Comparison of ENCODE assay signal across 27 mouse cellular contexts in the genomic region with DNA sequence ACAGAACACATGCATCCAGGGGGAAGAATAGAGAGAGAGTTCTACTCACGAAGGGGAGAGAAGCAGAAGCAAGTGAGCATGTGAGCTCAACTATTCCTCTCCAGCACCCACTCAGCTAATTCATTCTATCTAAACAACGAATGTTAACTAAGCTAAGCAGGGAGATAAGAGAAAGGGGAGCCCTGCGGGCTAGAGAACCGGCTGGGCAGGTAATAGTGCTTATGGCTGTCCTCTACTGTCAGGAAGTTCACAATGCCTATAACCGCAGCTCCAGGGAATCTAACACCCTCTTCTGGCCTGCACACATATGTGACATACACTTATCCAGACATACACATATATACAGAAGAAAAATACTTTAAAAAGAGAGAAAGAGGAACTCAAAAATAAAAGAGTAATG.
A peak's percentile ranks its signal among the peaks of the same experiment; 100 is the strongest.
DNase-seq lines count a peak whose midpoint lies in the region; ATAC-seq and TF ChIP-seq lines count a peak whose summit lies in the region.
"Had no signal": no experiment of that assay in that cellular context is flagged by ENCODE, and none has a peak within 500 bp of the region (broad histone marks: within the 10 kb centered on the region; RNA-seq: fewer than 3 reads in every experiment).

No protein-coding gene starts in this region.

- TF ChIP-seq CTCF in intestine, postnatal 0 days (IDR thresholded peaks at IDR 0.05; ENCODE audit: low read depth): no peak
- no peak for TF ChIP-seq CTCF in MEL (IDR thresholded peaks at IDR 0.05 in 2 of 3, conservative IDR thresholded peaks at IDR 0.05 in 1 of 3; ENCODE audit: control insufficient read depth in 1 of 3, insufficient read depth in 1 of 3, low read depth in 2 of 3, low read length in 3 of 3, poor library complexity in 1 of 3, severe bottlenecking in 1 of 3)

- WGBS in intestine, embryonic 15.5 days: 55% methylated on average over 5 of the region's 5 CpGs
- WGBS in intestine, postnatal 0 days: 34% methylated on average over 5 of the region's 5 CpGs
- 42% methylated on average over 5 of the region's 5 CpGs for WGBS in intestine, embryonic 16.5 days

- H3K36me3 ChIP-seq in intestine, embryonic 15.5 days: no peaks in the 10 kb centered on the region
- peaks cover 4% of the 10 kb centered on the region for H3K36me3 ChIP-seq in intestine, postnatal 0 days (ENCODE audit: control insufficient read depth, insufficient read depth)
- no peaks in the 10 kb centered on the region for H3K36me3 ChIP-seq in MEL (ENCODE audit: control insufficient read depth in 1 of 2, insufficient read depth in 2 of 2, low read length in 2 of 2)
- no peaks in the 10 kb centered on the region for H3K36me3 ChIP-seq in intestine, embryonic 16.5 days (ENCODE audit: control insufficient read depth, insufficient read depth, low read length)

- no peaks in the 10 kb centered on the region for H3K27me3 ChIP-seq in intestine, embryonic 15.5 days (replicated peaks)
- no peaks in the 10 kb centered on the region for H3K27me3 ChIP-seq in intestine, postnatal 0 days (replicated peaks; ENCODE audit: control insufficient read depth, insufficient read depth, low read length)
- no peaks in the 10 kb centered on the region for H3K27me3 ChIP-seq in MEL (ENCODE audit: control insufficient read depth in 1 of 2, insufficient read depth in 2 of 2, low read length in 2 of 2)
- H3K27me3 ChIP-seq in intestine, embryonic 16.5 days (replicated peaks; ENCODE audit: control insufficient read depth, insufficient read depth, low read length): no peaks in the 10 kb centered on the region
- H3K27me3 ChIP-seq: embryonic facial prominence, embryonic 13.5 days; forebrain, embryonic 13.5 days; heart, embryonic 12.5 days; heart, embryonic 15.5 days; hindbrain, embryonic 13.5 days had no signal

- no peak for DNase-seq in MEL (ENCODE audit: low read depth, low spot score)
- DNase-seq in embryo, embryonic 10 days (ENCODE audit: low spot score): no peak
- no peak for DNase-seq in embryo, embryonic 10.5 days (ENCODE audit: low spot score)
- DNase-seq: adrenal gland, adult 8-10 months; adrenal gland, postnatal 25 days; cerebellum, adult 11-12 months; cerebellum, adult 8-10 months; cerebellum, postnatal 10 days; cerebellum, postnatal 36 days; gastrocnemius, postnatal 10 days; gastrocnemius, postnatal 36 days; heart, postnatal 10 days; heart, postnatal 36 days had no signal

- no peak overlapping the region for H3K27ac ChIP-seq in intestine, embryonic 15.5 days
- no peak overlapping the region for H3K27ac ChIP-seq in intestine, postnatal 0 days (ENCODE audit: low read depth, low read length)
- no peak overlapping the region for H3K27ac ChIP-seq in MEL (ENCODE audit: control insufficient read depth, low read depth, low read length)
- H3K27ac ChIP-seq in intestine, embryonic 16.5 days (ENCODE audit: low read length): no peak overlapping the region
- H3K27ac ChIP-seq: embryonic facial prominence, embryonic 13.5 days; forebrain, embryonic 10.5 days; forebrain, embryonic 13.5 days; heart, embryonic 15.5 days; hindbrain, embryonic 10.5 days; hindbrain, embryonic 13.5 days had no signal

- no peak for TF ChIP-seq RAD21 in MEL (IDR thresholded peaks at IDR 0.05; ENCODE audit: low read depth, low read length)

- H3K9me3 ChIP-seq in intestine, embryonic 15.5 days: no peaks in the 10 kb centered on the region
- no peaks in the 10 kb centered on the region for H3K9me3 ChIP-seq in intestine, postnatal 0 days (ENCODE audit: control insufficient read depth)
- no peaks in the 10 kb centered on the region for H3K9me3 ChIP-seq in MEL (replicated peaks; ENCODE audit: insufficient read depth, low read length)
- no peaks in the 10 kb centered on the region for H3K9me3 ChIP-seq in intestine, embryonic 16.5 days (ENCODE audit: control insufficient read depth, low read length)
- H3K9me3 ChIP-seq: embryonic facial prominence, embryonic 13.5 days; forebrain, embryonic 10.5 days; forebrain, embryonic 13.5 days; heart, embryonic 12.5 days; heart, embryonic 15.5 days; hindbrain, embryonic 10.5 days; hindbrain, embryonic 13.5 days had no signal

- no peaks in the 10 kb centered on the region for H3K79me2 ChIP-seq in MEL (ENCODE audit: control insufficient read depth, insufficient read depth, low read length, poor library complexity)

- peak; percentile 69 for ATAC-seq in intestine, embryonic 15.5 days
- no peak for ATAC-seq in intestine, postnatal 0 days
- peak; percentile 68 for ATAC-seq in intestine, embryonic 16.5 days
- ATAC-seq: activated CD4-positive, CD25-positive, alpha-beta regulatory T cell, adult 4 months; CD4-positive, CD25-positive, alpha-beta regulatory T cell, adult 4 months; forebrain, embryonic 13.5 days; forebrain, embryonic 16.5 days; hindbrain, embryonic 16.5 days had no signal

- no peak for TF ChIP-seq POLR2A in MEL (IDR thresholded peaks at IDR 0.05; ENCODE audit: control insufficient read depth in 1 of 2, insufficient read depth in 1 of 2, low read depth in 1 of 2, low read length in 2 of 2, poor library complexity in 1 of 2)

- H3K4me3 ChIP-seq in intestine, embryonic 15.5 days (replicated peaks): no peak overlapping the region
- H3K4me3 ChIP-seq in intestine, postnatal 0 days (ENCODE audit: low read depth, low read length): no peak overlapping the region
- H3K4me3 ChIP-seq in MEL (ENCODE audit: control insufficient read depth in 1 of 2, insufficient read depth in 1 of 2, low read depth in 2 of 2, low read length in 2 of 2): no peak overlapping the region
- no peak overlapping the region for H3K4me3 ChIP-seq in intestine, embryonic 16.5 days (ENCODE audit: low read length)
- H3K4me3 ChIP-seq: embryonic facial prominence, embryonic 13.5 days; forebrain, embryonic 10.5 days; forebrain, embryonic 13.5 days; heart, embryonic 12.5 days; heart, embryonic 15.5 days; hindbrain, embryonic 10.5 days; hindbrain, embryonic 13.5 days had no signal

- H3K4me2 ChIP-seq in intestine, embryonic 15.5 days (replicated peaks): no peak overlapping the region
- no peak overlapping the region for H3K4me2 ChIP-seq in intestine, postnatal 0 days (replicated peaks; ENCODE audit: low read depth)
- no peak overlapping the region for H3K4me2 ChIP-seq in intestine, embryonic 16.5 days (ENCODE audit: low read depth, low read length)
- H3K4me2 ChIP-seq: embryonic facial prominence, embryonic 13.5 days; forebrain, embryonic 13.5 days; heart, embryonic 12.5 days; heart, embryonic 15.5 days; hindbrain, embryonic 13.5 days had no signal

- no peak for TF ChIP-seq EP300 in MEL (IDR thresholded peaks at IDR 0.05; ENCODE audit: low read depth in 1 of 2, low read length in 2 of 2)

- no peaks in the 10 kb centered on the region for H3K4me1 ChIP-seq in intestine, embryonic 15.5 days (replicated peaks)
- no peaks in the 10 kb centered on the region for H3K4me1 ChIP-seq in intestine, postnatal 0 days (replicated peaks; ENCODE audit: control insufficient read depth, insufficient read depth, low read length)
- no peaks in the 10 kb centered on the region for H3K4me1 ChIP-seq in MEL (ENCODE audit: control insufficient read depth in 1 of 2, insufficient read depth in 2 of 2, low read length in 2 of 2)
- H3K4me1 ChIP-seq in intestine, embryonic 16.5 days (ENCODE audit: control insufficient read depth, insufficient read depth, low read length): peaks cover 3% of the 10 kb centered on the region; the same call in 1 of the 2 replicates
- H3K4me1 ChIP-seq: embryonic facial prominence, embryonic 13.5 days; forebrain, embryonic 13.5 days; hindbrain, embryonic 13.5 days had no signal

- no peak overlapping the region for H3K9ac ChIP-seq in intestine, embryonic 15.5 days
- no peak overlapping the region for H3K9ac ChIP-seq in intestine, postnatal 0 days (ENCODE audit: low read depth, low read length)
- no peak overlapping the region for H3K9ac ChIP-seq in MEL (ENCODE audit: control insufficient read depth, low read depth, low read length, poor library complexity, severe bottlenecking)
- H3K9ac ChIP-seq in intestine, embryonic 16.5 days (ENCODE audit: low read depth, low read length): no peak overlapping the region
- H3K9ac ChIP-seq: embryonic facial prominence, embryonic 13.5 days; forebrain, embryonic 13.5 days; heart, embryonic 12.5 days; heart, embryonic 15.5 days; hindbrain, embryonic 13.5 days had no signal

TF ChIP-seq in MEL, 35 proteins besides CTCF, POLR2A, EP300 and RAD21:
- TF ChIP-seq HCFC1 (IDR thresholded peaks at IDR 0.05; ENCODE audit: low read depth, low read length) (no peak), GATA1 (IDR thresholded peaks at IDR 0.05; ENCODE audit: low read depth, low read length) (peak; percentile 30; the same call in 1 of the 2 replicates), ZMIZ1 (IDR thresholded peaks at IDR 0.05; ENCODE audit: low read depth, low read length) (no peak), SIN3A (IDR thresholded peaks at IDR 0.05; ENCODE audit: low read length) (no peak), NRF1 (IDR thresholded peaks at IDR 0.05; ENCODE audit: insufficient read depth, low read depth, low read length, poor library complexity, severe bottlenecking) (no peak)
TF ChIP-seq in MEL: peak in this region for 1.
